Mouse (Mus musculus): Measurements from ENCODE around the gene Cmtm2a. TPM values are rescaled to one million over a fixed set of nuclear protein-coding genes. Genes with fewer than 3 reads are reported as not detected.
A peak's percentile ranks its signal among the peaks of the same experiment; 100 is the strongest.

The Cmtm2a gene
- polyA plus RNA-seq, 1 experiment: not detected

DNA sequence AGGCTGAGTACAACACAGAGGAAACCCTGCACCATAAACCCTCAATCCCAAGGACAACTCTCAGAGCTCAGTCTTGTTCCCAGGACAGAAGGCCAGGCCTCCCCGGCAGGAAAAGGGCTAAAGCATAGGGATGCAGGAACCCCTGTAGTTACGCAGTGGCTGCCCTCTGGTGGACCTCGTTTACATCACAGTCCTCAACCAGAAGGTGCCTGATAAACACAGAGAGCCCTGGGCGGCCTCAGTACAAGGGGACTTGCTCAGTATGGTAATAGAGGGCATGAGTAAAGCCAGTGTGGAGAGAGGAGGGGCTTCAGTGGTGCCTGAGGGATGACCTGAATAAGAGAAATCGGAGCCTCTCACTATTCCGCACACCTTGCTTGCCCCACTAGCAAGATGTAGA is 58.4 kb downstream of the Cmtm2a start:
- TF ChIP-seq CTCF (IDR thresholded peaks at IDR 0.05; ENCODE audit: borderline replicate concordance, extremely low read depth, insufficient read depth, insufficient read length) (peak; percentile 49; the same call in 1 of the 2 replicates), POLR2A (IDR thresholded peaks at IDR 0.05; ENCODE audit: borderline replicate concordance, extremely low read depth, insufficient read depth, insufficient read length, poor library complexity, severe bottlenecking) (no peak)
- DNase-seq (ENCODE audit: low read depth): peak; percentile 41

DNA sequence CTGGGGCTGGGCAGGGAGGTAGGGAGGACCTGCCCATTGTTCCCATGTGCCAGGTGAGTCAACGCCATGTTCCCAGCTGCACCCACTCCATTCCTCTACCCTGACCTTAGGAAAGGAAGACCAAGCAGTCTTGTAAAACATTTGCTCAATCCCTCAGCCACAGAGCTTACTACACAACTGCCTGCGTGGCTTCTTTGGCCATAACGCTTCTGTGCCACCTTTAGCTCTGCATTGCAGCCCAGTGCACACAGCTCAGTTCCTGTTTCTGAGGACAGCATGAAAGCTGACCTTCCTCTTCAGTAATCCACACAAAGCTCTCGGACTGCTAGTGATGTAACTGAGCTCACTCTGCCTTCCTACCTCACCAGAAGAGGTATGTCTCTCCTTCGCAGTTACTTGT is 60.1 kb downstream of the Cmtm2a start:
- no peak for TF ChIP-seq CTCF (IDR thresholded peaks at IDR 0.05; ENCODE audit: borderline replicate concordance, extremely low read depth, insufficient read depth, insufficient read length)
- DNase-seq (ENCODE audit: low read depth): no peak

DNA sequence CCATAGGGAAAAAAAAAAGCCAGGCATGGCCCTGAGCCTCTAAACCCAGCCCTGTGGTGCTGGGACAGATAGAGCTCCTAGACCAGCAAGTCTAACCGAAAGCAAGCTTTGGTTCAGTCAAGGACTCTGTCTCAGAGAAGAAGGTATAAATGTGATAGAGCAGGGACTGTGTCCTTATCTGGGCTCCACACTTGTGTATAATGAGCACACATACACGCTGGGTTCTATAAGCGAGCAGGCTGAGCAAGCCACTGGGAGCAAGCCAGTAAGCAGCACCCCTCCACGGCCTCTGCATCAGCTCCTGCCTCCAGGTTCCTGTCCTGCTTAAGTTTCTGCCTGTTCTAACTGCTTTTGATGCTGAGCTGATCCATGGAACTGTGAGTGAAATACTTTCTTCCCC is 60.9 kb downstream of the Cmtm2a start:
- TF ChIP-seq POLR2A (IDR thresholded peaks at IDR 0.05; ENCODE audit: borderline replicate concordance, extremely low read depth, insufficient read depth, insufficient read length, poor library complexity, severe bottlenecking) (no peak), CTCF (IDR thresholded peaks at IDR 0.05; ENCODE audit: borderline replicate concordance, extremely low read depth, insufficient read depth, insufficient read length) (no peak)
- DNase-seq (ENCODE audit: low read depth): no peak

Other genes with a start within 250 kb of the Cmtm2a start
- 18.2 and 34.6 TPM in 2 replicates for gene Cdh5, start 191.6 kb downstream of the Cmtm2a start, polyA plus RNA-seq (2012; rRNA removed)
- gene Bean1, start 122.7 kb downstream of the Cmtm2a start, polyA plus RNA-seq (2012; rRNA removed): 12.3 and 16.9 TPM in 2 replicates
- gene Tk2, start 44.6 kb downstream of the Cmtm2a start, polyA plus RNA-seq (2012; rRNA removed): 41.2 and 42.7 TPM in 2 replicates
- gene Cklf, start 42.3 kb downstream of the Cmtm2a start, polyA plus RNA-seq (2012; rRNA removed): 36.0 and 52.4 TPM in 2 replicates
- gene Gm45711, start 16.9 kb upstream of the Cmtm2a start, polyA plus RNA-seq (2012; rRNA removed): not detected in 2 replicates
- gene Cmtm1, start 17.0 kb upstream of the Cmtm2a start, polyA plus RNA-seq (2012; rRNA removed): 0.08 TPM in 1 of 2 replicates, not detected in the other
- gene Gm11020, start 28.4 kb upstream of the Cmtm2a start, polyA plus RNA-seq (2012; rRNA removed): not detected in 2 replicates
- gene Cmtm2b, start 29.0 kb upstream of the Cmtm2a start, polyA plus RNA-seq (2012; rRNA removed): not detected in 2 replicates
- 57.5 and 64.9 TPM in 2 replicates for gene Cmtm3, start 46.2 kb upstream of the Cmtm2a start, polyA plus RNA-seq (2012; rRNA removed)
- 18.3 and 20.8 TPM in 2 replicates for gene Cmtm4, start 102.6 kb upstream of the Cmtm2a start, polyA plus RNA-seq (2012; rRNA removed)
- 89.9 and 110 TPM in 2 replicates for gene Dync1li2, start 149.9 kb upstream of the Cmtm2a start, polyA plus RNA-seq (2012; rRNA removed)
- gene Terb1, start 216.7 kb upstream of the Cmtm2a start, polyA plus RNA-seq (2012; rRNA removed): 0.38 and 0.57 TPM in 2 replicates
- 72.4 and 89.3 TPM in 2 replicates for gene Nae1, start 241.5 kb upstream of the Cmtm2a start, polyA plus RNA-seq (2012; rRNA removed)
- 1.6 and 1.8 TPM in 2 replicates for gene Car7, start 241.5 kb upstream of the Cmtm2a start, polyA plus RNA-seq (2012; rRNA removed)

All from brain, embryonic 14.5 days (tissue).